Mouse (Mus musculus): ENCODE results near the gene Rdx.

- TF ChIP-seq MAFK (IDR thresholded peaks at IDR 0.05; ENCODE audit: insufficient read depth, low read depth, low read length) = no peak
- no peak for TF ChIP-seq ZNF384 (IDR thresholded peaks at IDR 0.05; ENCODE audit: low read depth, low read length)
Measured at GRCm38 (mm10) chr9:52052221-52052620, 5.2 kb downstream of the Rdx start.

All from ES-E14 (cell line).